Mouse (Mus musculus) liver, embryonic 14.5 days (tissue): Measurements from ENCODE around the gene Krt12.

Source experiments
- CTCF ChIP-seq: IDR thresholded peaks from 2 replicates; pipeline ENCODE4 v1.5.1; 2016; ENCODE audit warnings: antibody characterized with exemption, low read depth, control low read depth
- EP300 ChIP-seq: IDR thresholded peaks from 2 replicates; pipeline ENCODE4 v1.6.1; 2016; ENCODE audit warnings: antibody characterized with exemption, low read depth

DNA sequence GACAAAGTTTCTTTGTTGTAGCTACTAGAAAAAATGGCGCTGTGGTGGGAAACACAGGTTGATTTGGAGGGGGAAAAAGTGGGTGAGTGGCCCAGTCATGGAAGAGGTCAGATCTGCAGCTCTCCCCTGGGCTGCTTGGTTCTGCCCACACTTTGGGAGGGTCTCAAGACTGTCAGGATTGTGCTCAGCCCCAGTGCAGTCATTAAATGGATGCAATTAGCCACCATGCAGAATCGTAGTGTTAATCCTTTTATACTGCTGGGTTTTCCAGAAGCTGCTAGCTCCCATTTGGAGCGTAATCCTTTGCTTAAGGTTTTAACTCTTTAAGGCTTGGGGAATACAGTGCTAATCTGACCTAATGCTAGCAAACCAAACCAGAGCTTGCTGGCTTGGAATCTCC, 26.0 kb downstream of the Krt12 start:
- TF ChIP-seq EP300 (no peak), CTCF (no peak)
